Mouse (Mus musculus) thymus, adult 18-20 months (tissue): ENCODE data around the gene Upk2.
"Not testable (repeated sequence)": the region's sequence is repeated elsewhere in the genome, so short reads cannot be mapped to it uniquely, and the experiment has no call there.

ENCODE experiments used
- DNase-seq, 2 experiments: peaks; one replicate each; pipeline ENCODE4 v3.0.0; 2022; ENCODE audit warnings: mixed read lengths in 2 of 2

Upk2 gene

GRCm38 (mm10) chr9:44461950-44462349 is 7.2 kb upstream of the Upk2 start:
- DNase-seq = no peak

GRCm38 (mm10) chr9:44457035-44457742 is 2.4 kb upstream of the Upk2 start:
- DNase-seq = no peak

DNA sequence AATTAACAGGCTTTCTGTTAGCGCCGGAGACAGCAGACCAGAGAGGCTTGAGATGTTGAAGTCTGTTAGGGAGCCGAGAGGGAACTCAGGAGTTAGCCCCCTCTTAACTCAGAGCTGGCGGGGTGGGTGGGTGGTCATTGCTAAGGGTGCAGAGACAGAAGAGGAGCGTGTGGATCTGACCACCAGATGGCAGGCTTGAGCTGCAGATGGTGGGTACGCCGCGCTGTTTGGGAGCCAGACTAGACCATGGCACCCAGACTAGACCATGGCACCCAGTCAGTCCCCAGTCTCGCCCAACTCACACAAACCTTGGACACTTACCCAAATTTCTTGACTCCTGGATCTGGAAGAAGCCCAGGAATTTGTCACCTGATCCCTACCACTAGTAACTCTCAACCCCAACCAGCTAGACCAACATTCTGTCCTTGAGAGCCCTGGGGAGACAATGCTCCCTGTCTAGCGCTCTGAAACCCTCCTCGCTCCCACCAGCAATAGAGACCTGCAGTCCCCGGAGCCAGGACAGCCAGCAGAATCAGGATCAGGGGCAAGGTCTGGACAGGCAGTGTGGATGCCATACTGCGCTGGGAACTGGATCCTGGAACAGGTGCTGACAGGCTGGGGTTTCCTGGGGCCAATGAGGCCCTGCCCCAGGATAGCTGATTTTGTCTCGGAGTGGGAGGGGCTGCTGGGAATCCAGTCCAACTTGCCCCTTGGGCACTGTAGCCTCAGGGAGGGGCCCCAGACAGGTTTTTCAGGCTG is 465 bp downstream of the Upk2 start:
- peak; percentile 59 to 67 for DNase-seq

- DNase-seq = no peak
These were observed 4.4 kb downstream of the Upk2 start for GRCm38 (mm10) chr9:44450387-44450786.

DNA sequence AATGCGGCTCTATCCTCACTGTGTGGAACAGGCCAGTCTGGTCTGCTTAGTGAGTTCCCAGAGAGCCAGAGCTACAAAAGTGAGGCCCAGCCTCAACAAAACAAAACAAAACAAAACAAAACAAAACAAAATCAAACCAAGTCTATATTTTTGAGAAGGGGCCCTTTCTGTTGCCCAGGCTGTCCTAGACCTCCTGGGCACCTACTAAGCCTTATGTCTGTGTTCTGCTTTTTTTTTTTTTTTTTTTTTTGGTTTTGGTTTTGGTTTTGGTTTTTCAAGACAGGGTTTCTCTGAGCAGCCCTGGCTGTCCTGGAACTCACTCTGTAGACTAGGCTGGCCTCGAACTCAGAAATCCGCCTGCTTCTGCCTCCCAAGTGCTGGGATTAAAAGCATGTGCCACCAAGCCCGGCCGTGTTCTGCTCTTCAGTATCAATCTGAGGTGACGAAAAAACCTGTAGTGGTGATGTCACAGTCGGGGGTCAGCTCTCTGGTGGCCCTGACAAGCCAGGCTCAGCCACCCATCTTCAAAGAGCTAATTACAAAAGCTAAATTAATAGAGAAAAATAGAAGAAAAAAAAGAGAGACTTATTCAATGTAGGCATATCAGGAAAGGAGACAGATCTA is 10.3 kb downstream of the Upk2 start:
- not testable (repeated sequence) for DNase-seq

DNA sequence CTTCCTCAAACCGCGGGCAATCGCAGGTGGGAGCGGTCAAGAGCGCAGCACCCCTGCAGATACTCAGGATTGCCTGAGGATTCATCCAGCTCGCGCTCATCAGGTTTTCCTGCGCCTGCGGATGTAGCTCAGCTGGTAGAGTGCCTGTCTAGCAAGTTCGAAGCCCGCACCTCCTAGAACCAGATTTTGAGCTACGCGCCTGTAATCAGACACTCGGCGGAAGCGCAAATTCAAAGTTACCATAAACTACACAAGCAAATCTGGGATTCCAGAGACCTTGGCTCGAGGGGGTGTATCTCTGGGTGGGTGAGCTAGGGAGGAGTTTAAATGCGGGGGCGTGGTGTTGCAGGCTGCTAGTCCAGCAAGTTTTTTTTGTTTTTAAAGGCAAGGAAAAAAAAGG is 13.8 kb downstream of the Upk2 start, which contains the start of gene Foxr1:
Gene Foxr1, minus strand, starts transcription at position 176 of the 400 bp plus-strand sequence.
- DNase-seq = no peak

- DNase-seq = no peak
These were observed 19.0 kb downstream of the Upk2 start for GRCm38 (mm10) chr9:44435747-44436146.

DNA sequence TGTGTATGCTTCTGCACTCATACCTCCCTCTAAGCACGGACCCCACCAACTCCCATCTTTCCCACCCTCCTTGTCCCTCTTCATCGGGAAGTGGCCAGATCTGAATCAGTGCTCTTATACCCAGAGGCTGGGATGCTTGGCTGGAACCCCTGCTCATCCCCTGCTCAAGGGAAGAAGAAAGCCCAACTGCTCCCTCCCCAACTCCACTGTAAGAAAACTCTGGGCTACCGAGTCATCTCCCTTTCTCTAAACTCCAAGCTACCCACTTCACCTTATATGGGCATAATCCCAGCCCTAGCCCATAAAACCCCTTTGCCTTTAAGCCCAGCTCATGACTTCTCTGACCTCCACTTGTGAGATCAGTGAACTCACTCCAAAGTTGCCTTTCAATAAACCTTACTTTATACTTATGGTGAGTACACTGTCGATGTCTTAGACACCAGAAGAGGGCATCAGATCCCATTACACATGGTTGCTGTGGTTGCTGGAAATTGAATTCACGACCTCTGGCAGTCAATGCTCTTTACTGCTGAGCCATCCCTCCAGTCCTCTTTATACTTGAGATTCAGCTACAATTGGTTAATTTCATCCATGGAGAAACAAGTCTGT is 22.1 kb downstream of the Upk2 start:
- no peak for DNase-seq

DNA sequence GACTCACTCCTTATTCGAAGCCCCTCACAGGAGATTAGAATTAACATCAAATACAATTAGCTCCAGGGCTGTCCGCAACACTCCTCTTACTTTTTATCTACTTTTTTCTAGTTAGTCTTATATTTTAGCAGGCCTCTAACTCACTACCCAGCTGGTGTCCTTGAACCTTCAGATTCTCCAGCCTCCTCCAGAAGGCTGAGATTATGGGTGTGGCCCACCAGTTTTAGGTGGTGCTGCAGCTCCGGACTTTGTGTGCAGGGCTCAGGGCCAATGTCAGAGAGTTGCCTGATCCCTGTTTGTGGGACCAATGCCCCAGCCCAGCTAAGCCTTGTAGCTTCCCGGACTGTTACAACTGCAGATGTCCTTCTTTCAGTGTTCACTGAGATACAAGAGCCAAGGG is 31.2 kb downstream of the Upk2 start:
- no peak for DNase-seq

- no peak for DNase-seq
These were observed 34.4 kb downstream of the Upk2 start for GRCm38 (mm10) chr9:44420280-44420898.

DNA sequence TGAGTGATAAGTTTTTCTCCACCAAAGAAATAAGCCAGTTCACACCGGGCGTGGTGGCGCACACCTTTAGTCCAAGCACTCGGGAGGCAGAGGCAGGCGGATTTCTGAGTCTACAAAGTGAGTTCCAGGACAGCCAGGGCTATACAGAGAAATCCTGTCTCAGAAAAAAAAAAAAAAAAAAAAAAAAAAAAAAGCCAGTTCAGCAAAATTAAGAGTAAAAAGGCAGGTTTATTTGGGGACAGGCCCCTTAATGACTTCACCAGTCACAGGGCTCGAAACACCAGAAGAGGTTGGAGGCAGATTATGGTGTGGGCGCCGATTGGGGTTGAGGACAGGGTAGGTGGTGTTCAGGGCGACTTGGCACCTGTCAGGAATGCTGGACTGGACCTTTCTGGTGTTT is 35.0 kb downstream of the Upk2 start:
- DNase-seq = not testable (repeated sequence)

DNA sequence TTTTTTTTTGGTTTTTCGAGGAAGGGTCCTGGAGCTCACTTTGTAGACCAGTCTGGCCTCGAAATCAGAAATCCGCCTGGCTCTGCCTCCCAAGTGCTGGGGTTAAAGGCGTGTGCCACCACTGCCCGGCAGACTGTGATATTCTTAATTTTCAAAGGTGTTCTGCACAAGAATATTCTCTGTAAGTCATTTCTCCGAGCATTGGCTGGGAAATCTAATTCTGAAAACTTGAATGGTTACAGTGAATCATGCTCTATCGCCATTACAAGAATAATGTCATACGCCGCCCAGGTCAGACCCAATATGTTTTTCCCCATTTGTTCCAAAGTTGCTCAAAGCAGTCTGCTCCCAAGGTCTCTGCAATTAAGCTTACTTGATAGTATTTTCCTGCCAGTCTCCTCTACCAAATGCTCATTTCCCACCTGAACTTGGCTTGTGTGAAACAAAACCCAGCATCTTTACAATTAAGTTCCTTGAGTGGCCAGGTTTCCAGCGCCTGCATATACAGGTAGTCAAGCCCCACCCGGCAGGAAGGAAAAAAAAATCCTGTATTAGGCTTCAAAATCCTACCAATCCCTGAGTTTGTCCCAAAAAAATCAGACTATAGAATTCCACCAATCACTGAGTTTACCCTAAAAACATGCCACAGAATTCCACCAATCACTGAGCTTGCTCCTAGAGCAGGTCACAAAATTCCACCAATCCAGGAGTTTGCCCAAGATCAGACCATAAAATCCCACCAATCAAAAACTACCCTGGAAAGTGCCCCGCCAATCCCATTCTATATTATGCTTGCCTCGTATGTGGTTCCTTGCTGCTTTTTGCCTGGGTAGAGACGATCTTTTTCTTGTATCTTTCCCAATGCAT is 36.0 kb downstream of the Upk2 start, which contains the start of gene Ccdc84:
Gene Ccdc84, minus strand, starts transcription at position 51 of the 867 bp plus-strand sequence.
- no peak for DNase-seq

DNA sequence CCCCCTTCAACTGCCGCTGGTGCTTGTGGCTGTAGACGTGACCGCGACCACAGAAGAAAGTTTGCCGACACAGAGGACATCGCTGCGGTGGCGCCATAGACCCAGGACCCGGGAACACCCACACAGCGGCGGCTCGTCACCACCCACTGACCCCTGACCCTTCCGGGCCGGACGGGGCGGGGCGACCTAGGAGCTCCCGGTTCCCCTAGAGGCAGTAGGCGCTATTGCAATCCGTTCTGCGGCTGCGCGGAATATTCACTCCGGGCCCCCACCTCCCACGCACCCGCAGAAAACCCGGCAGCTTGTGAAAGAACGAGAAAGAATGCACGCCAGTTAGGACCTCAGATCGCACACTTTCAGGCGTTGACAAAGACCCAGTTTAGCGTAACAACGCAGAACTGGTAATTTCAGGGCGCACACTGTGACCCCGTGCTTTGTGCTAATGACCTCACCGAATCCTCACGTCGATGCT is 36.8 kb downstream of the Upk2 start:
- peak; percentile 78 to 86 for DNase-seq

- no peak for DNase-seq
These were observed 37.5 kb downstream of the Upk2 start for GRCm38 (mm10) chr9:44417156-44417891.

DNA sequence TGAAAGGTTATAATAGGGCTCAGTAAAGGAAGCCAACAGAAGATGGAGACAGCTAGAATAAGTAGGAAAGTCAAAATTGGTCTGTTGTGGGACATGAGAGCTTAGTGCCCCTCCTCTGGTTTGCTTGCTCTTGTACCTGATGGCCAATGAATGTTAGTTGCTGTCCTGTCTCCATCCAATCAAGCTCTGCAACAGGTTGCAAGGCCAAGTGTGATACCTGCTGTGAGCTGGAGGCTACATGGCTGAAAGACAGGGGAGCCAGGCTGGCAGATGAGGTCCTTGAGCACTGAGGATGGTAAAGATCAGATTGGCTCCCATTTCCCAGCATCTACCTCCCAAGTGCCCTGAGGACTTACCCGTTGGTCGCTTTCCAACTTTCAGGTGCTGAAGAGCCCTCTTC is 42.0 kb downstream of the Upk2 start:
- no peak for DNase-seq

DNA sequence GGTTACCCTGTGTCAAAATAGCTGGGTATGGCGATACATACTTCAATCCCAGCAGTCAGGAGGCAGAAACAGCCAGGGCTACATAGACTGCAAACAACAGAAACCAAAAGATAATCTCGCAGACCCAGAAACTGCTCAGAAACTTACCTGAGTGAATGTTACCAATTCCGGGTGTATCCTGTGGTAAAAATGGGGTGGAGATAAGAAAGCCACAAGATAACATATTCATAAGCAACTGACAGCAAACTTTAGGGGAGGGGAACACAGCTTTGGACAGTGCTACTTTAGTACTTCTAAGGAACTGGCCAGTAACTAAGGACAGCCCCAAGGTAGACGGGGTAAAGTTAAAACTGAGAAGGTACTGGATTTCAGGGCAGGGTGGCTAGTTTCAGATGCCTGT is 42.5 kb downstream of the Upk2 start:
- DNase-seq = no peak

GRCm38 (mm10) chr9:44411601-44412130 is 43.1 kb downstream of the Upk2 start:
- no peak for DNase-seq

- DNase-seq = no peak
These were observed 44.0 kb downstream of the Upk2 start for GRCm38 (mm10) chr9:44410647-44411336.

- DNase-seq = not testable (repeated sequence)
These were observed 46.1 kb downstream of the Upk2 start for GRCm38 (mm10) chr9:44408693-44409092.

DNA sequence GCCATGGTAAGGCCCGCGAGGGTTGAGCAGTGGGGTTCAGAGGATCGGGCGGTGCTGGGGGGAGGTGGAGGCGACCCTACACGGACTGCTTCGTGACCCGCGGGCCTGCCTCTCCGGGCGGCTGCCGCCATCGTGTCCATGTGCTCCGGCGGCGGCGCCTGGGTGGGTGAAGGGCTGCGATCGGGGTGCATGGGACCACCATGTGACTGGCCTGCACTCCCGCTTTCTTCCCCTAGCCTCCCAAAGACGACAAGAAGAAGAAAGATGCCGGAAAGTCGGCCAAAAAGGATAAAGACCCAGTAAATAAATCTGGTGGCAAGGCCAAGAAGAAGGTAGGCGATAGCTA is 47.1 kb downstream of the Upk2 start:
- no peak for DNase-seq
